Mouse (Mus musculus): ENCODE measurements around the gene Slc47a2. TPM values are rescaled to one million over a fixed set of nuclear protein-coding genes. Genes with fewer than 3 reads are reported as not detected.

Gene Slc47a2
- total RNA-seq, 2 experiments from 2014 or later = 0.11 TPM; not detected in 1

GRCm38 (mm10) chr11:61293251-61293650, 49.4 kb downstream of the Slc47a2 start:
- DNase-seq (ENCODE audit: low spot score in 2 of 2) = no peak

DNA sequence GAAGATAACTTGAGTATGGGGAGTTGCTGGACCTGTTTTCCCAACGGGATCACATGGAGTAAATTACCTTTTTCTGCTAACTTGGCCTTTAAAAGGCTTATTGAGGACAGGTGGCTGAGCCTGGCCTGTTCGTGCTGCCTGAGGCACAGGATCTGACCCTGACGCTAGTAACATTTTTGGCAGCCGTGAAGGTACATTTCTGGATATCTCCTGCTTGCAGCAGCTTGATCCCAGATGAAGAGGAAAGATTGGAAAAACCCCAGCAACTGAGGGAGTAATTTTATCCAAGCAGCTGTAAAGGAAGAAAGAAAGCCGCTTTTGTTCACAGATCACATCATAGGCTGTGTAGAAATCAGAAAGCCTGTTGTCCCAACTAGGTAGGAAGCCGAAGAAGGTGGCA, 58.3 kb downstream of the Slc47a2 start:
- DNase-seq (ENCODE audit: low spot score in 2 of 2) = no peak

DNA sequence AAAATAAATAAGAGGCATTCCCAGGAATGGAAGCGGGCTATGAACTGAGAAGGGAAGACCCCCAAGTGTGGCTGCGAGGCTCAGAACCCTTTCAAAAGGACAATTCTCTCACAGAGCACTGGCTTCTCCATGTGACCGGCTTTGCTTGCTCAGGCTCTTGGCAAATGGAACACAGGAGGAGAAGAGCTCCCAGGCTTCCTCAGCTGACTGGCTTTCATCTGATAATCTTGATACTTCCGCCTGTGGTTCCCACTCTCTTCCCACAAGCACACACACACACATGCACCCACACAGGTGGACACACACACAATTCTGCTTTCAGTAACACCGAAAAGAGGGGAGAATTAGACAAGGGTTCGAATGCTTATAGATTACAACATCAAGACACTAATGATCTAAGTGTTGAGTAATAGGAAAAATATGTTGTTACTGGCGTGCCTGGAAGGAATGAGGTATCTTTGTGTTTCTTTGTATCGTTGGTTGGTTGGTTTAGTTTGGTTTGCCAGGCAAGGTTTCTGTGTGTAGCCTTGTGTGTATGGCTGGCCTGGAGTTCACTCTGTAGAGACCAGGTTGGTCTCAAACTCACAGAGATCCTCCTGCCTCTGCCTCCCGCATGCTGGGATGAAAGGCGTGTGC, 59.1 kb downstream of the Slc47a2 start:
- DNase-seq (ENCODE audit: low spot score in 2 of 2) = no peak

GRCm38 (mm10) chr11:61278445-61279077, 64.1 kb downstream of the Slc47a2 start:
- DNase-seq (ENCODE audit: low spot score in 2 of 2) = no peak

- DNase-seq (ENCODE audit: low spot score in 2 of 2) = no peak
Observed at GRCm38 (mm10) chr11:61277937-61278336, 64.7 kb downstream of the Slc47a2 start.

DNA sequence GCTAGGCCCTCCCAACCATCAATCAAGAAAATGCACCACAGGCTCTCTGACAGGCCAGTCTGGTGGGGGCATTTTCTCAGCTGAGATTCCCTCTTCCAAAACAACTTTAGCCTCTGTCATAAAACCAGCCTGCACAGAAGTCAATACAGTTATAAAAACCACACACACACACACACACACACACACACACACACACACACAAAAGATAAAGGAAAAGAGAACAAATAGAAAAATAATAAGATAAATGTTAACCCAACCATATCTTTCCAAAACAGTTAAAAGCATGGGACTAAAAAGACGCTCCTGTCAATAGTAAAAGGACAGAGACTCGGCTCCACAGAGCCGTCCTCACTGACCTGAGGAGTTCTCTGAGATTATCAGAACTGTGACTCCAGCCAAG, 66.2 kb downstream of the Slc47a2 start:
- no peak for DNase-seq (ENCODE audit: low spot score in 2 of 2)

DNA sequence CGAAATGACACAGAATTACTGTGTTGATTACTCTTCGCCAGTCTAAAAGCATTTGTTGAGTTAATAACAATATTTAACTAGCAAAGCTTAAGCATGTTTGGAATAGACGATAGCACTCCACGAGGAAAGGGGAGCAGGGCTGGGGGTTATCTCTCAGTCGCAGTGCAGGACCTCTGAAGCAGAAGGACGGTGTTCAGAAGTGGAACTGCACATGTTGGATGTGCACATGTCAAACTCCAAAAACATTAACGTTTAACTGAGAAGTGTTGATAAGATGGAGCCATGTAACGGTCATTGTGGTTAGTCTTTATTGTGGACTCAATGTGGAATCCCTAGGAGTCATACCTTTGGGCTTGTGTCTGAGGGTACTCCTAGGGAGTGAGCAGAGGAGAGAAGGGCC, 67.6 kb downstream of the Slc47a2 start:
- DNase-seq (ENCODE audit: low spot score in 2 of 2) = no peak

- no peak for DNase-seq (ENCODE audit: low spot score in 2 of 2)
Observed at GRCm38 (mm10) chr11:61274421-61274820, 68.2 kb downstream of the Slc47a2 start.

- DNase-seq (ENCODE audit: low spot score in 2 of 2) = no peak
Observed at GRCm38 (mm10) chr11:61273928-61274327, 68.7 kb downstream of the Slc47a2 start.

DNA sequence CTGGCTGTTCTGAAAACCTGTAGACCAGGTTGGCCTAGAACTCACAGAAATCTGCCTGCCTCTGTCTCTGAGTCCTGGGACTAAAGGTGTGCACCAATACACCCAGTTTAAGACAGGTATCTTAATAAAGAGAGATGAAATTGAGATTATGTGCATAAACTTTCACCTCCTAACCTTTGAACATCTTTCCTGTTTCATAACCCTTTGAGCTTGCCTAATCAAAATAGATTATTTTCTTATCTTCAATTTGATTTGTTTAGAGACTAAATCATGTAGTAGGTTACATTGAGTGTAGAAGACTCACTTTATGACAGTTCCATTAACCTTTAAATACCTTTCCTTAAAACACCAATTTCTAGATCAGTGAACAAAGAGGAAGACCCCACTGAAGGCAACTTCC, 71.0 kb downstream of the Slc47a2 start:
- no peak for DNase-seq (ENCODE audit: low spot score in 2 of 2)

DNA sequence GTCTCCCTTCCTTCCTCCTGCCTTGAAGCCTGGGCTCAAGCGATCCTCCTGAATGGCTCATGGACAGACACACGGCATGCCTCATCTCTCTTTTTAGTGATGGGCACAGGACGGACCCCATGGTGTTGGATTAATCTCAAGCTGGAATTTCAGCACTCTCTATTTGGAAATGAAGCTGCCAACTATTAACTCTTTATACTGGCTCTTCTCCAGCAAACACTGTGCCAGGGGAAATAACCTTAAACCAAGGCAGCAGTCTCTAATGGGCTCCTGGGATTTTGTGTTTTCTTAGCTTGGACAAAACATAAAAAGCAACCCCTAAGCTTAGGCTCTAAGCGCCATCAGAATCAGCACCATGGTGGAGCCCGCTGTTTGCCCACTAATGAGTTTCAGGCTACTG, 72.3 kb downstream of the Slc47a2 start:
- no peak for DNase-seq (ENCODE audit: low spot score in 2 of 2)

- no peak for DNase-seq (ENCODE audit: low spot score in 2 of 2)
Observed at GRCm38 (mm10) chr11:61268626-61269349, 73.9 kb downstream of the Slc47a2 start.

DNA sequence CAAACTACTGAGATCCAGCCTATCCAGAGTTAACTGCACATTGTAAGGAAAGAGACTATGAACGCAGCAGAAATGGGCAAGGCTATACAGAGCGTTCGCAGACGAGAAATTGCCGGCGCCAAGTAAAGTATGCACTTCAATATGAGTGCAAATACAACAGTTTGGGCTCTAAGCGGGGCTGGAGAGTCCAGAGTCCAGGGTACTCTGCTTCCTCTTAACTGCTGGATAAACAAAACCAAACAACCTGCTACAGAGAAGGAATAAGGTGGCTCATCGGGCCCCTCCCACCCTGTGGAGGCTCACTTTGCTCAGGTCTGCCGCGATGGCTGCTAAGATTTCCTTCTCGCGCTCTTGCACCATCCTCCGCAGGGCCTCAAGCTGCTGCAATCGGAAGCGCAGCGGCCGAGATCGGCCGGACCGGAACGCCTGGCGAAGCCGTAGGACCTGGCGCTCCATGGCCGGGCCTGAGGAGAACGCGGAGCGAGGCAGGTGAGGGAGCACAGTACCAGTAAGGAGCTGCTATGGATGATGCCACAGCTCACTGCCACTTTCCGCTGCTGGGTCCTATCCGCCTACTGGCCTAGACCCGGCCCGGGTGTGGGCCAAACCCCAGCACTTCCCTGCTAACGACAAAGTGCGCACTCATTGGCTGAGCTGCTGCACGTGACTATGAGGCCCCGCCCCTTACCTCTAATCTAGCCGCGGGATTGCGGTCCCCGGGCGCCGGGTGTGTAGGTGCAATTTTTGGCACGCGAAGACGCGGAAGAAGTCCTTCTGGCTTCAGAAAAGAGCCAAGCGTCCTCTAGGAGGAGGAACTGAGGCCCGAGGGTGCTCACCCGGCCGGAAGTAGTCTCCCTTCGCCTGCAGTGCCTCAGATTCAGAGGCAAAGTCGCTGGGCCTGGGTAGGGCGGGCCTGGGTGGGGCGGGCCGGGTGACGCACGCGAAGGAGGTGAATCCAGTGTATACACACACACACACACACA, 75.8 kb downstream of the Slc47a2 start, which contains the start of gene Aldh3a2:
TSS of gene Aldh3a2 (minus strand) at position 914 of the 983 bp plus-strand sequence.
- peak; percentile 84 to 88 for DNase-seq (ENCODE audit: low spot score in 2 of 2)

DNA sequence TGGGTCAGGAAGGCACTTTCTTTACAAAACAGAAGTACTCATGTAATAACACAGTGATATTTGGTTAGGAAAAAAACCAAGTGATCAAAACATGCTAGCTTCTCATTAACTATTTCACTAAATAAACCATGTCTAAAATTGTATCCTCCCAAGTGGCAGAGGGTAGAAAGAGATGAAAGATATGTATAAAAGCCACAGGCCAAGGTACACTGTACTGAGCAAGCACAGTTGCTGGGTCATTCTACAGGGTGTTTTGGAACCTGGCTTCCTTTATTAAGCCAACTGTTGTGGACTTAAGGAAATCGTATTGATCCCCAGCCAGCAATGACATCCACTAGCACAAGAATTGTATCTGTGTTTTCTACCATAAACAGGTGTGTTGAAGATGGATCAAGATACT, 78.8 kb downstream of the Slc47a2 start:
- DNase-seq (ENCODE audit: low spot score in 2 of 2) = no peak

GRCm38 (mm10) chr11:61262516-61262915, 80.1 kb downstream of the Slc47a2 start:
- no peak for DNase-seq (ENCODE audit: low spot score in 2 of 2)

DNA sequence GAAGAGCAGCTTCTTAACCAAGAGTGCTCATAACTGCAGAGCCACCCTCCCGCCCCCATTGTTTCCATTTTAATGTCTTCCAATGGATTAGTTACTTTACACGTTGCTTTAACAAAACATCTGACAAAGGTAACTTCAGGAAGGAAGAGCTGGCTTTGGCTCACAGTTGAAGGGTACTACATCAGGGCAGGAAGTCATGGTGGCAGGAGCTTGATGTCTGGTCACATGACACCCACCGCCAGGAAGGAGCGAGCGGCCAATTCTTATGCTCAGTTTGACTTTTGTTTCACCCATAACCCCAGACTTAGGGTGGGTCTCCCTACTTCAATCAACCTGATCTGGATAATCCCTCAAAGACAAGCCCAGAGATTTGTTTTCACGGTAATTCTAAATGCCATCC, 83.6 kb downstream of the Slc47a2 start:
- DNase-seq (ENCODE audit: low spot score in 2 of 2) = no peak

- no peak for DNase-seq (ENCODE audit: low spot score in 2 of 2)
Observed at GRCm38 (mm10) chr11:61252807-61253206, 89.9 kb downstream of the Slc47a2 start.

GRCm38 (mm10) chr11:61251741-61252140, 90.9 kb downstream of the Slc47a2 start:
- DNase-seq (ENCODE audit: low spot score in 2 of 2) = no peak

Data from adrenal gland, postnatal 4 days (tissue).